Mouse (Mus musculus): Measurements from ENCODE around the gene 1810010D01Rik. TPM values are rescaled to one million over a fixed set of nuclear protein-coding genes. Genes with fewer than 3 reads are reported as not detected.

The 1810010D01Rik gene
- total RNA-seq (2021): 1 to 10 TPM; 1.3 to 1.7 TPM

- no peak for DNase-seq
These were observed at the start of gene 1810010D01Rik for GRCm38 (mm10) chr7:145208006-145208405. Gene 1810010D01Rik (minus strand): TSS chr7:145208119.

DNA sequence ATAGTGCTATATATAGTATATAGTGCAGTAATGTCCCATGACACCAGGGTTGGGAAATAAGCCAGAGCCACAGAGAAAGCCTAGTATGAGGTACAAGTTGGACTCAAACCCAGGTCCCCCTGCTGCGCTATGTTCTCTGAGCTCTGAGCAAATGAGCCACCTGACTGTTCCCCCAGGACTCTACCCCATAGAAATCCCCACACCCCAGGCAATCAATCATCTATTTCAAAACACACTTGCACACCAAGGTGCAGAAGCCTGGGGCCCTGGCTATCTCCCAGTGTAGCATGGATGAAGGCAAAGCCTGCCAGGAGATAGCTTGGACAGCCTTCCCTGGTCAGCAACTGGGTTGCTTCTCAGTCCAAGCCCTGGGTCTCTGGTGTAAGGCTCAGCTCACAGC is 48.2 kb upstream of the 1810010D01Rik start:
- no peak for DNase-seq

- DNase-seq: no peak
These were observed 46.2 kb upstream of the 1810010D01Rik start for GRCm38 (mm10) chr7:145253986-145254630.

GRCm38 (mm10) chr7:145252715-145253476 is 45.0 kb upstream of the 1810010D01Rik start:
- DNase-seq: peak; percentile 75 to 77

GRCm38 (mm10) chr7:145250225-145250624 is 42.3 kb upstream of the 1810010D01Rik start:
- no peak for DNase-seq

DNA sequence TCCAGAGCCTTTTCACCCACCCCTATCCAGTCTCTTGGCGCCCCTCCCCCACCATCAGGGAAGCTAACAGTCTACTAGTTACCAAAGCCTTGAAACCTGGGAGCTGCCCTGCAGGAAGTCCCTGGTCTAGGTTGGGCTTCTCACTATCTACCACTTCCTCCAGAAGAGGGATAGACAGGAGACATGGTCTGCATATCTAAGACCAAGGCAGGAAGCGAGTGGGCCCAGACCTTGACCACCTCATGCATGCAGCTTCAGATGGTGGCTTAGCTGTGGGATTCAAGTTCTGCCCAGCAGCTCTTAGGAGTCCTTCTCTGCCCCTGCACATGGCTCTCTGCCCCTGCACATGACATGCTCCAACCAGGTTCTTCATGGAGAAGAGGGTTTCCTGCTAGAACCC is 41.0 kb upstream of the 1810010D01Rik start:
- no peak for DNase-seq

- peak; percentile 66 to 79 for DNase-seq
These were observed 35.2 kb upstream of the 1810010D01Rik start for GRCm38 (mm10) chr7:145242851-145243712.

DNA sequence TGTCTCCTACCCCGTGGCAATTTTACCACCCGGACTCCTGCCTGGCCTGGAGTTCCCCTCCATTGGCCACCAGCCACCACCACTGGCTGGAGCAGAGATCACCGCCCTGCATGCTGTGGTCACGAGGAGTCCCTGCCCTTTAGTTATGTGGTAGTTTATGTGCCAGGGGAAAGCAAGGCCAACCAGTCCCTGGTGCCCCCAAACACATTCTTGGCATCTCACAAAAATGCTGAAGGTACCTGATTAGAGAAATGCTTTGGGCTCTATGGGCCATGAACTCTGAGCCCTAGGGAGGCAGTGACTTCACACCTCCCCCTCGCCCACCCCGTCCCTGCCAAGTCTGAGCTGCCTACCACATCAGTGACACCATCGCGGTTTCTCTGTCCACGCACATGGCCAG is 34.1 kb upstream of the 1810010D01Rik start:
- no peak for DNase-seq

GRCm38 (mm10) chr7:145240929-145241328 is 33.0 kb upstream of the 1810010D01Rik start:
- DNase-seq: no peak

- no peak for DNase-seq
These were observed 32.0 kb upstream of the 1810010D01Rik start for GRCm38 (mm10) chr7:145239736-145240505.

DNA sequence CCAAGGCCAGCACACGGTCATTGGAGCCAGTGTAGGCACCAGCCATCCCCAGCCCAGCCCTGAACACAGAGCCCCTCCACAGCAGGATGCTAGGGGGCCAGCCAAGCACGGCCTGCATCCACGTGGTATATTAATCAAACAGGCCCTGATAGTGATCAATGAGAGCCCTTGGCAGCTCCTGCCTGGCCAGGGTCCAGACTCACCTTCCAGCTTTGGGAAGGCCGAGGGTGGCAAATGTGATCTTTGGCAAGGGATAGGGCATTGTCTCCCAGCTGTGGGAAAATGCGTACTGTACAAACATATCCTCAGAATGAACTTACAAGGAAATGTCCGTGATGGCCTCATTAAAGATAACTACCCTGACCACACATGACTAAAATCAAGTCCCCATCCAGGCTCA is 31.2 kb upstream of the 1810010D01Rik start:
- no peak for DNase-seq

- no peak for DNase-seq
These were observed 27.2 kb upstream of the 1810010D01Rik start for GRCm38 (mm10) chr7:145234841-145235790.

DNA sequence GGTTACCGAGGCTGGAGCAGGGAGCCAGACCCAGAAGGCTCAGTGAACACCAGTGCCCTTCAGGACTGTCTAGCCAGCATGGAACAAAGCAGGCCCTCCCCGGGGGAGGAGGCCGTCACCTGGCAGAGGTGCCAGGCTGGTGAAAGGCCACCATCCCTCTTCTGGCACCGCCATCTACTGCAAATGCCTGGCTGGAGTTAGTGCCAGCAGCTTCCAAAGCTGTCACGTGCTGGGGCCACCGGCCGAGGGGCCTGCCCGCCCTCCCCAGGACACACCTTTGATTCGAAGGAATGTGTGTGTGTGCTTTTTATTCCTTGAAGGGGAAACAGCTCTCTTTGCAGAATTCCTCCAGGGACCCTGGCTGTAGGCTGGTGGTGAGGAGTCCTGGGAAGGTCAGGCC is 23.7 kb upstream of the 1810010D01Rik start:
- no peak for DNase-seq

GRCm38 (mm10) chr7:145226641-145227040 is 18.7 kb upstream of the 1810010D01Rik start:
- DNase-seq: no peak

- no peak for DNase-seq
These were observed 17.7 kb upstream of the 1810010D01Rik start for GRCm38 (mm10) chr7:145225626-145226025.

DNA sequence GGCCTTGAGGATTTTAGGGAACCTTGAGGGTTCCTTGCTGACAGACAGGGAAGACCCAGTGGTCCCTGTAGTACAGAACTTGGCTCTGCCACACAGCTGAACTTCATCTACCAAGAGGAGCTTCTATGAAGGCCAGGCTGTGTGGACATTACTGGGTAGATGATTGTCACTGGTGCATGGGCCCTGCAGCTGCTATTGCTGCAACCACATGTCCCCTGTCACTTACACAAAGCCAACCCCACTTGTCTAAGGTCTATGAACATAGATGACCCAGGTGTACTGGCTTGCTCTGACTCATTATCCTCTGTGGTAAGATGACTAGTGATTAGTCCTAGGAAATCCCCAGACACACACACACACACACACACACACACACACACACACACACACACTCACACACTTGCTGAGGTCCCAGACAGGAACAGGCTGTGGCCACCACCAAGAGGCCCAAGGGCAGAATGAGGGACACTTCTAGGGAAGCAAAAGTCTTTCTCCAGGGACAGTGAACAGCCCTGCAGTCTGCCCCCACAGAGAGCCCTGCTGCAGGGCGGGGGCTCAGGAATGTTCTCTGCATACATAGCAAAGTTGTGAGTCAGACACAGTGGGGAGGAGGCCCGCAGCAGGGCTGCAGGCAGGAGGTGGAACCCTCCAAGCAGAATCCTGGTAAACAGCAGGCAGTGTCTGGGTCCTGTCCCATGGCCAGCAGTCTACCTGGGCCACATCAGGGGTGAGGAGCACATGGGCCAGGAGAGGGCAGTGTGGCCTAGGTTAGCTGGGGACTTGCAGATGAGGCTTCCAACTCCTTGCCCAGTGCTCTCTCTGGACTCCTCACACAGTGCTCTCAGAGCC is 14.1 kb upstream of the 1810010D01Rik start:
- DNase-seq: no peak

- DNase-seq: no peak
These were observed 13.4 kb upstream of the 1810010D01Rik start for GRCm38 (mm10) chr7:145221346-145221745.

GRCm38 (mm10) chr7:145219420-145219831 is 11.5 kb upstream of the 1810010D01Rik start:
- no peak for DNase-seq

- DNase-seq: no peak
These were observed 8.7 kb upstream of the 1810010D01Rik start for GRCm38 (mm10) chr7:145216591-145216990.

- no peak for DNase-seq
These were observed 7.6 kb upstream of the 1810010D01Rik start for GRCm38 (mm10) chr7:145215476-145215875.

Data from layer of hippocampus, postnatal 36 days (tissue).